Mouse (Mus musculus) myocyte (in vitro differentiated cells): ENCODE data around the gene Brk1. TPM values are rescaled to one million over a fixed set of nuclear protein-coding genes. Genes with fewer than 3 reads are reported as not detected.

Experiments used
- H3K27me3 ChIP-seq: one replicate; pipeline ENCODE4 v1.6.1; 2011; ENCODE audit not compliant: control insufficient read depth, insufficient read depth, insufficient read length
- H3K36me3 ChIP-seq: one replicate; pipeline ENCODE4 v1.6.1; 2011; ENCODE audit not compliant: control insufficient read depth, insufficient read depth
- H3K4me2 ChIP-seq: one replicate; pipeline ENCODE4 v1.6.1; 2011; ENCODE audit warnings: low read depth, control low read depth
- H3K4me3 ChIP-seq: one replicate; pipeline ENCODE4 v1.5.1; 2011; ENCODE audit warnings: mild to moderate bottlenecking, control low read depth, moderate library complexity
- H3K79me2 ChIP-seq: one replicate; pipeline ENCODE4 v1.6.1; 2011; ENCODE audit not compliant: control insufficient read depth, insufficient read depth
- H3ac ChIP-seq: one replicate; pipeline ENCODE4 v1.6.1; 2011; ENCODE audit not compliant: control insufficient read depth, insufficient read length
- CEBPB ChIP-seq: IDR thresholded peaks from 2 replicates; pipeline ENCODE4 v1.6.1; 2011; ENCODE audit warnings: mild to moderate bottlenecking, moderate library complexity; ENCODE audit not compliant: poor library complexity, insufficient read depth, severe bottlenecking
- E2F4 ChIP-seq: IDR thresholded peaks from one replicate; pipeline ENCODE4 v1.6.1; 2011; ENCODE audit warnings: mild to moderate bottlenecking, control low read depth, moderate library complexity; ENCODE audit not compliant: insufficient read depth
- MAX ChIP-seq: IDR thresholded peaks from one replicate; pipeline ENCODE4 v1.6.1; 2011; ENCODE audit warnings: low read depth, mild to moderate bottlenecking, control low read depth
- MYOD1 ChIP-seq, 3 experiments: IDR thresholded peaks; one replicate each; pipeline ENCODE4 v1.6.1; 2011; ENCODE audit warnings: control low read depth in 2 of 3, low read depth in 2 of 3, mild to moderate bottlenecking in 2 of 3, moderate library complexity in 1 of 3; ENCODE audit not compliant: insufficient read length in 2 of 3, control insufficient read depth in 1 of 3
- MYOG ChIP-seq, 3 experiments: IDR thresholded peaks; one replicate each; pipeline ENCODE4 v1.6.1; 2011; ENCODE audit warnings: control low read depth in 2 of 3, low read depth in 2 of 3, mild to moderate bottlenecking in 2 of 3; ENCODE audit not compliant: insufficient read length in 2 of 3, control insufficient read depth in 1 of 3, insufficient read depth in 1 of 3
- POLR2A ChIP-seq: IDR thresholded peaks from one replicate; pipeline ENCODE4 v1.6.1; 2011; ENCODE audit warnings: low read depth, mild to moderate bottlenecking, control low read depth, moderate library complexity; ENCODE audit not compliant: insufficient read length
- POLR2AphosphoS2 ChIP-seq: IDR thresholded peaks from one replicate; pipeline ENCODE4 v1.6.1; 2011; ENCODE audit warnings: low read depth, control low read depth; ENCODE audit not compliant: insufficient read length
- REST ChIP-seq: IDR thresholded peaks from one replicate; pipeline ENCODE4 v1.6.1; 2011; ENCODE audit warnings: mild to moderate bottlenecking, control low read depth, moderate library complexity; ENCODE audit not compliant: insufficient read depth, insufficient read length
- SRF ChIP-seq: IDR thresholded peaks from one replicate; pipeline ENCODE4 v1.6.1; 2011; ENCODE audit warnings: low read depth; ENCODE audit not compliant: control insufficient read depth, insufficient read length
- TCF12 ChIP-seq: IDR thresholded peaks from one replicate; pipeline ENCODE4 v1.6.1; 2011; ENCODE audit warnings: mild to moderate bottlenecking, control low read depth; ENCODE audit not compliant: poor library complexity, insufficient read depth, severe bottlenecking
- TCF3 ChIP-seq: IDR thresholded peaks from one replicate; pipeline ENCODE4 v1.6.1; 2011; ENCODE audit warnings: low read depth, control low read depth; ENCODE audit not compliant: insufficient read length
- USF1 ChIP-seq: IDR thresholded peaks from one replicate; pipeline ENCODE4 v1.6.1; 2011; ENCODE audit warnings: low read depth, mild to moderate bottlenecking, control low read depth, moderate library complexity
- polyA plus RNA-seq: library from polyadenylated mRNA; unstranded; fragments of >200 nt; fragmentation: generic; extraction: Trizol; gene quantifications from one replicate; pipeline ENCODE4 v1.2.1, GENCODE M21; 2012; ENCODE audit warnings: missing spikeins

Gene Brk1
- polyA plus RNA-seq, 1 experiment: 199 TPM

GRCm38 (mm10) chr6:113615489-113615888 is 10.9 kb downstream of the Brk1 start:
- no peak for TF ChIP-seq REST
- no peak for TF ChIP-seq POLR2A
- no peak for TF ChIP-seq E2F4
- TF ChIP-seq MYOG (IDR thresholded peaks at IDR 0.05; ENCODE audit: control insufficient read depth in 1 of 3, insufficient read depth in 1 of 3, insufficient read length in 2 of 3, low read depth in 2 of 3): no peak
- no peak for TF ChIP-seq MAX
- no peak for TF ChIP-seq CEBPB
- no peak for TF ChIP-seq SRF
- TF ChIP-seq USF1: no peak
- TF ChIP-seq TCF3: no peak
- no peak for TF ChIP-seq POLR2AphosphoS2
- TF ChIP-seq MYOD1 (IDR thresholded peaks at IDR 0.05; ENCODE audit: control insufficient read depth in 1 of 3, insufficient read length in 2 of 3, low read depth in 2 of 3): no peak
- no peak for TF ChIP-seq TCF12
- no peaks in the 10 kb centered on the region for H3K27me3 ChIP-seq
- H3K36me3 ChIP-seq: peaks cover 28% of the 10 kb centered on the region
- H3K4me3 ChIP-seq: no peak overlapping the region
- no peak overlapping the region for H3ac ChIP-seq
- no peak overlapping the region for H3K4me2 ChIP-seq
- H3K79me2 ChIP-seq: peaks cover 45% of the 10 kb centered on the region

- TF ChIP-seq CEBPB: no peak
- no peak for TF ChIP-seq REST
- no peak for TF ChIP-seq TCF12
- TF ChIP-seq MYOD1 (IDR thresholded peaks at IDR 0.05; ENCODE audit: control insufficient read depth in 1 of 3, insufficient read length in 2 of 3, low read depth in 2 of 3): no peak
- no peak for TF ChIP-seq TCF3
- no peak for TF ChIP-seq SRF
- no peak for TF ChIP-seq USF1
- TF ChIP-seq POLR2AphosphoS2: no peak
- no peak for TF ChIP-seq E2F4
- no peak for TF ChIP-seq MYOG (IDR thresholded peaks at IDR 0.05; ENCODE audit: control insufficient read depth in 1 of 3, insufficient read depth in 1 of 3, insufficient read length in 2 of 3, low read depth in 2 of 3)
- no peak for TF ChIP-seq POLR2A
- Histone ChIP-seq H3K36me3 (peaks cover 7% of the 10 kb centered on the region), H3K79me2 (peaks cover 27% of the 10 kb centered on the region), H3K4me2 (peak overlapping the region; percentile 76), H3K4me3 (peak overlapping the region; percentile 76), H3K27me3 (no peaks in the 10 kb centered on the region), H3ac (peak overlapping the region; percentile 43)
These were observed 18.8 kb downstream of the Brk1 start for GRCm38 (mm10) chr6:113623386-113623785.

- no peak for TF ChIP-seq TCF3
- TF ChIP-seq POLR2AphosphoS2: no peak
- no peak for TF ChIP-seq MAX
- TF ChIP-seq SRF: no peak
- TF ChIP-seq TCF12: no peak
- TF ChIP-seq MYOG (IDR thresholded peaks at IDR 0.05; ENCODE audit: control insufficient read depth in 1 of 3, insufficient read depth in 1 of 3, insufficient read length in 2 of 3, low read depth in 2 of 3): peak in 1 of 3 experiments; percentile 7
- peak; percentile 79 for TF ChIP-seq POLR2A
- H3K79me2 ChIP-seq: peaks cover 27% of the 10 kb centered on the region
- peaks cover 7% of the 10 kb centered on the region for H3K36me3 ChIP-seq
- H3K4me3 ChIP-seq: peak within 1 kb of the TSS; percentile 76
- no peaks in the 10 kb centered on the region for H3K27me3 ChIP-seq
- H3K4me2 ChIP-seq: peak within 1 kb of the TSS; percentile 91
- H3ac ChIP-seq: peak within 1 kb of the TSS; percentile 43
These were observed 19.6 kb downstream of the Brk1 start, which contains the start of gene Vhl for GRCm38 (mm10) chr6:113623941-113624751. Gene Vhl, plus strand, starts transcription at chr6:113623959.

GRCm38 (mm10) chr6:113624989-113625770 is 20.6 kb downstream of the Brk1 start:
- Histone ChIP-seq H3K27me3 (no peaks in the 10 kb centered on the region), H3K4me3 (peak overlapping the region; percentile 76), H3K79me2 (peaks cover 27% of the 10 kb centered on the region), H3K36me3 (peaks cover 15% of the 10 kb centered on the region), H3ac (peak overlapping the region; percentile 43), H3K4me2 (peak overlapping the region; percentile 91)
- TF ChIP-seq POLR2A (no peak), CEBPB (no peak), TCF3 (no peak), POLR2AphosphoS2 (no peak), SRF (no peak)

- Histone ChIP-seq H3K79me2 (peaks cover 17% of the 10 kb centered on the region), H3ac (no peak overlapping the region), H3K4me2 (no peak overlapping the region), H3K4me3 (no peak overlapping the region), H3K27me3 (no peaks in the 10 kb centered on the region), H3K36me3 (peaks cover 25% of the 10 kb centered on the region)
- TF ChIP-seq MAX (no peak), MYOG (IDR thresholded peaks at IDR 0.05; ENCODE audit: control insufficient read depth in 1 of 3, insufficient read depth in 1 of 3, insufficient read length in 2 of 3, low read depth in 2 of 3) (no peak), CEBPB (no peak), TCF12 (no peak), MYOD1 (IDR thresholded peaks at IDR 0.05; ENCODE audit: control insufficient read depth in 1 of 3, insufficient read length in 2 of 3, low read depth in 2 of 3) (no peak), POLR2A (no peak), E2F4 (no peak), TCF3 (no peak), SRF (no peak), POLR2AphosphoS2 (no peak), USF1 (no peak), REST (no peak)
These were observed 25.8 kb downstream of the Brk1 start for GRCm38 (mm10) chr6:113630322-113630721.
